Mouse (Mus musculus): ENCODE results near the gene Col4a1. TPM values are rescaled to one million over a fixed set of nuclear protein-coding genes. Genes with fewer than 3 reads are reported as not detected.

Col4a1 gene
- polyA plus RNA-seq, 1 experiment: 95.1 TPM

DNA sequence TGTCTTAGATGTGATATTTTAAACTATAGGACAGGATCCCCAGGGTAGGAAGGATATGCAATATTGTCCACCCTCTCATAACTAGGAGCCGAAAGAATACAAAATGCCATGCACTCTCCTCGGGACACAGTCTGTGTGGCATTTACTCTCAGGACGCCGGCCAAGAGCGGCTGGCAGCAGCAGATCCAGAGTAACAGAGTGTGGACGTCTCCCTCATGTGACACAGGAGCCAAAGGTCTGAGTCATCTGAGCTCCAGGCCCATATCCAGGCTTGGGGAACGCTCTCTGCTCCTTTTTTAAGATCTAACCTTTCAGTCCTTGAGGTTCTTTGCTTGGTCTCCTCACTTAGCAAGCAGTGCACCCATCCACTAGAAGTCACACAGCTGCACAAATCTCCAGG lies 141.1 kb downstream of the Col4a1 start:
- Histone ChIP-seq H3K27ac (ENCODE audit: control insufficient read depth, insufficient read depth, low read length) (no peak overlapping the region), H3K36me3 (ENCODE audit: control insufficient read depth, insufficient read depth, low read length) (no peaks in the 10 kb centered on the region), H3K4me1 (replicated peaks; ENCODE audit: control insufficient read depth, insufficient read depth, low read length) (0 out of 2 replicates have a peak, but pooled peaks cover 3% of the 10 kb centered on the region), H3K27me3 (ENCODE audit: control insufficient read depth, insufficient read depth, low read length) (no peaks in the 10 kb centered on the region), H3K4me3 (ENCODE audit: control insufficient read depth, insufficient read depth, low read length) (no peak overlapping the region)
- DNase-seq: no peak
- TF ChIP-seq POLR2A (IDR thresholded peaks at IDR 0.05; ENCODE audit: control insufficient read depth, extremely low read depth, insufficient read depth, low read length, poor library complexity) (no peak), CTCF (IDR thresholded peaks at IDR 0.05; ENCODE audit: borderline replicate concordance, control insufficient read depth, extremely low read depth, insufficient read depth, low read length, poor library complexity) (no peak)
- 91% methylated on average over 7 of the region's 7 CpGs for WGBS

DNA sequence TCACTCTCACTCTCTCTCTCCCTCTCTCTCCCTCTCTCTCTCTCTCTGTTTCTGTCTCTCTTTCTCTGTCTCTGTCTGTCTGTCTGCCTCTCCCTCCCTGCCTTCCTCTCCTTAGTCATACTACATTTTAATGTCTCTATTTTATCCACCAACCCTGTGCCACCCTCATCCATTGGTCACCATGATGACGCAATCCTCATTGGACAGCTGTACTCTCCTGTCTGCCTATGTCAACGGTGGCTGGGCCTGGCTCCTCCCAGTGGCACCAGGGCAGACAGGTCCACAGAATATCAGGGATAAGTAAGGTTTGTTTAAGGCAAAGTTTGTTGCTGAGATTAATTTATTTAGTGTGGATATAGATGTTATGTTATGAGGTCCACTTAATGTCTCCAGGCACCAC lies 143.2 kb downstream of the Col4a1 start:
- H3K4me1 ChIP-seq (replicated peaks; ENCODE audit: control insufficient read depth, insufficient read depth, low read length): 0 out of 2 replicates have a peak, but pooled peaks cover 3% of the 10 kb centered on the region
- H3K27me3 ChIP-seq (ENCODE audit: control insufficient read depth, insufficient read depth, low read length): no peaks in the 10 kb centered on the region
- 77% methylated on average over 2 of the region's 2 CpGs for WGBS
- no peak overlapping the region for H3K4me3 ChIP-seq (ENCODE audit: control insufficient read depth, insufficient read depth, low read length)
- no peak for DNase-seq
- TF ChIP-seq POLR2A (IDR thresholded peaks at IDR 0.05; ENCODE audit: control insufficient read depth, extremely low read depth, insufficient read depth, low read length, poor library complexity) (no peak), CTCF (IDR thresholded peaks at IDR 0.05; ENCODE audit: borderline replicate concordance, control insufficient read depth, extremely low read depth, insufficient read depth, low read length, poor library complexity) (no peak)
- no peaks in the 10 kb centered on the region for H3K36me3 ChIP-seq (ENCODE audit: control insufficient read depth, insufficient read depth, low read length)
- no peak overlapping the region for H3K27ac ChIP-seq (ENCODE audit: control insufficient read depth, insufficient read depth, low read length)

DNA sequence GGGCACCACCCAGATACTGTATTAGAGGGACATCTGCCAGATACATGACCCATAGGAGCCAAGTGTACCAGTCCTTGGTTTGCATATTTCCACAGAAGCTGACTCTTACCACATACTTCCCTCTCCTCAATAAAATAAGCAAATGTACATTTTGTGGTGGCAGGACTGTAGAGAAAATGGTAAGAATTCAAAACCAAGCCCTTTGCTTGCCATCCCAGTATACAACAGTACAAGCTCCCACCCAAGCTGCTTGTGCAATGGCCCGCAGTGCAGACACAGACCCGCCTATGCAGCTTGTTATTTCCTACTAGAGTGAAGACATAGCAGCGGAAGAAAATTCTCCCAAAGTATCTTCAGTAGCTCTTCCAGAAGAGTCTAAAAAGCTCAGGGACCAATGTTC lies 143.8 kb downstream of the Col4a1 start:
- no peaks in the 10 kb centered on the region for H3K4me1 ChIP-seq (replicated peaks; ENCODE audit: control insufficient read depth, insufficient read depth, low read length)
- TF ChIP-seq CTCF (IDR thresholded peaks at IDR 0.05; ENCODE audit: borderline replicate concordance, control insufficient read depth, extremely low read depth, insufficient read depth, low read length, poor library complexity) (no peak), POLR2A (IDR thresholded peaks at IDR 0.05; ENCODE audit: control insufficient read depth, extremely low read depth, insufficient read depth, low read length, poor library complexity) (no peak)
- H3K27me3 ChIP-seq (ENCODE audit: control insufficient read depth, insufficient read depth, low read length): no peaks in the 10 kb centered on the region
- no peak for DNase-seq
- H3K36me3 ChIP-seq (ENCODE audit: control insufficient read depth, insufficient read depth, low read length): no peaks in the 10 kb centered on the region
- no peak overlapping the region for H3K4me3 ChIP-seq (ENCODE audit: control insufficient read depth, insufficient read depth, low read length)
- no peak overlapping the region for H3K27ac ChIP-seq (ENCODE audit: control insufficient read depth, insufficient read depth, low read length)
- WGBS: 90% methylated on average over 3 of the region's 3 CpGs

DNA sequence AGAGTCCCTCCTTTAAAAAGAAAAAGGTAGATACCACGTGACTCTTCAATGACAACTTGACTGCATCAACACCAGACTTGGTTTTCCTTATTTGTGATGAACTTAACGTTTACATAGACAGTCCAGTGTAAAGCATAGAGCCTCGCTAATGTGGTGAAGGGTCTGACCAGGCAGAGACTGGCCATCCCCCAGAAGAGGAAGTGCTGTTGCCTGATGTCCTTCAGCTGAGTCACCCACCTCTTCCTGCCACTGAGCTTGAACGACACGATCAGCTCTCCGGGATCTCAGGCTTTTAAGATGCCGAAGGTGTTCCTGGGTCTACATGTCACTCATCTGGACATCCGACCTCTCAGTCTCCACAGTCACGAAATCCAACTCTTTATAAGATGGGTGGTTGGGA lies 144.7 kb downstream of the Col4a1 start:
- WGBS: 44% methylated on average over 9 of the region's 9 CpGs
- Histone ChIP-seq H3K36me3 (ENCODE audit: control insufficient read depth, insufficient read depth, low read length) (no peaks in the 10 kb centered on the region), H3K4me1 (replicated peaks; ENCODE audit: control insufficient read depth, insufficient read depth, low read length) (no peaks in the 10 kb centered on the region), H3K27ac (ENCODE audit: control insufficient read depth, insufficient read depth, low read length) (no peak overlapping the region), H3K27me3 (ENCODE audit: control insufficient read depth, insufficient read depth, low read length) (no peaks in the 10 kb centered on the region), H3K4me3 (ENCODE audit: control insufficient read depth, insufficient read depth, low read length) (no peak overlapping the region)
- no peak for TF ChIP-seq POLR2A (IDR thresholded peaks at IDR 0.05; ENCODE audit: control insufficient read depth, extremely low read depth, insufficient read depth, low read length, poor library complexity)
- no peak for TF ChIP-seq CTCF (IDR thresholded peaks at IDR 0.05; ENCODE audit: borderline replicate concordance, control insufficient read depth, extremely low read depth, insufficient read depth, low read length, poor library complexity)
- DNase-seq: no peak

DNA sequence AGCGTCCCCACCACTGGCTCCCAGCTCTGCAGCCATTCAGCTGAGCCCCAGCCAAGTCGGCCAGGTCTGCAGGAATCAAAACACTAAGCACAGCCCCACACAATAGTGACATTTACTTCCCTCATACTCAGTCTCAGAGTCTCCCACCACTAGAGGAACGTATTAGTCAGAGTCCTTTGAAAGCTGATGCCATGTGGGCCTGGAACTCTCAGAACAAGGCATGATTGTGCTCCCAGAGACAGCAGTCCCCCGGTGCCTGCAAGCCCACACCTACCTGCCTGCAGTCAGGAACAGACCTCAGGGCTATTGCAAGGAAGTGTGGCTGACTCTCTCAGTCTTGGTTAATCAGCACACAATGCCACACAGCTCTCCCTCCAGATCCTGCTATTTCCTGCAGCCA lies 147.0 kb downstream of the Col4a1 start:
- TF ChIP-seq CTCF (IDR thresholded peaks at IDR 0.05; ENCODE audit: borderline replicate concordance, control insufficient read depth, extremely low read depth, insufficient read depth, low read length, poor library complexity): no peak
- TF ChIP-seq POLR2A (IDR thresholded peaks at IDR 0.05; ENCODE audit: control insufficient read depth, extremely low read depth, insufficient read depth, low read length, poor library complexity): no peak

DNA sequence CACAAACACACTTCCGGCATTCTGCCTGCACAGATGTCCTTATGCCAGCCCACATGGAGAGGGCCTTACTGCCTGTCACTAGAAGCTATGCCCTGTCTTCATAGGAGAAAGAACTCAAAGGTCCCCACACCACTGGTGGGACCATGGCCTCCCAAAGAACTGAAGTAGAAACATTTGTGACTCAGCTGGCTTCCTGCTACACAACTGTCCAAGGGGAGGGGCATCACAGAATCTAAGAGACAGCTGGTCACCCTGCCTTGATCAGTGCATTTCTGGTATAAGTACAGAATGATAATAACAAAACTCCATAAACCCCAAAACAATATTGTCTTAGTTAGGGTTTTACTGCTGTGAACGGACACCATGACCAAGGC lies 156.3 kb downstream of the Col4a1 start:
- TF ChIP-seq CTCF (IDR thresholded peaks at IDR 0.05; ENCODE audit: borderline replicate concordance, control insufficient read depth, extremely low read depth, insufficient read depth, low read length, poor library complexity) (no peak), POLR2A (IDR thresholded peaks at IDR 0.05; ENCODE audit: control insufficient read depth, extremely low read depth, insufficient read depth, low read length, poor library complexity) (no peak)
- WGBS: 96% methylated on average over 2 of the region's 2 CpGs
- Histone ChIP-seq H3K27ac (ENCODE audit: control insufficient read depth, insufficient read depth, low read length) (no peak overlapping the region), H3K27me3 (ENCODE audit: control insufficient read depth, insufficient read depth, low read length) (no peaks in the 10 kb centered on the region), H3K36me3 (ENCODE audit: control insufficient read depth, insufficient read depth, low read length) (no peaks in the 10 kb centered on the region), H3K4me1 (replicated peaks; ENCODE audit: control insufficient read depth, insufficient read depth, low read length) (no peaks in the 10 kb centered on the region), H3K4me3 (ENCODE audit: control insufficient read depth, insufficient read depth, low read length) (no peak overlapping the region)
- no peak for DNase-seq

More for the DNA sequence above, 147.0 kb downstream of the Col4a1 start:
- H3K27me3 ChIP-seq (ENCODE audit: control insufficient read depth, insufficient read depth, low read length): no peaks in the 10 kb centered on the region
- no peak for DNase-seq
- WGBS: 49% methylated on average over 4 of the region's 4 CpGs
- H3K27ac ChIP-seq (ENCODE audit: control insufficient read depth, insufficient read depth, low read length): no peak overlapping the region
- H3K36me3 ChIP-seq (ENCODE audit: control insufficient read depth, insufficient read depth, low read length): no peaks in the 10 kb centered on the region
- H3K4me3 ChIP-seq (ENCODE audit: control insufficient read depth, insufficient read depth, low read length): no peak overlapping the region
- H3K4me1 ChIP-seq (replicated peaks; ENCODE audit: control insufficient read depth, insufficient read depth, low read length): no peaks in the 10 kb centered on the region

Measured in thymus, adult 2 months (tissue).